Mouse (Mus musculus): Measurements from ENCODE around the gene Alas2. TPM values are rescaled to one million over a fixed set of nuclear protein-coding genes. Genes with fewer than 3 reads are reported as not detected.

The Alas2 gene
- polyA plus RNA-seq, 1 experiment from 2014 or later: 42.7 TPM

Small RNA genes lying within 50 kb of the gene (microRNA-seq; reads per million reads assigned to microRNA genes)
- not detected for gene Mir3620

Other genes starting within 250 kb of the Alas2 start
- gene Tmem29, start 88.2 kb upstream of the Alas2 start, polyA plus RNA-seq (2016; fragmentation: Nextera tagmentation; extraction: Ambion mirVana): 40.1 and 42.7 TPM in 2 replicates
- 7.3 and 7.9 TPM in 2 replicates for gene Pfkfb1, start 40.9 kb downstream of the Alas2 start, polyA plus RNA-seq (2016; fragmentation: Nextera tagmentation; extraction: Ambion mirVana)
- 28.5 and 30.0 TPM in 2 replicates for gene Apex2, start 42.5 kb downstream of the Alas2 start, polyA plus RNA-seq (2016; fragmentation: Nextera tagmentation; extraction: Ambion mirVana)
- gene Tro, start 110.2 kb downstream of the Alas2 start, polyA plus RNA-seq (2016; fragmentation: Nextera tagmentation; extraction: Ambion mirVana): 45.2 and 46.3 TPM in 2 replicates

Data from embryonic facial prominence, embryonic 12.5 days (tissue).